Mouse (Mus musculus) adrenal gland, adult 18-20 months (tissue): ENCODE data around the gene Olfr1019. TPM values are rescaled to one million over a fixed set of nuclear protein-coding genes. Genes with fewer than 3 reads are reported as not detected.

ENCODE experiments used
- DNase-seq, 2 experiments: peaks; one replicate each; pipeline ENCODE4 v3.0.0; 2021 to 2022; ENCODE audit warnings: low spot score in 2 of 2
- long read RNA-seq, 2 experiments: library from polyadenylated mRNA; stranded (forward); transcript quantifications; one replicate each; pipeline ENCODE4 v2.0.0; 2021
- total RNA-seq, 2 experiments: library from RNA; stranded (reverse); gene quantifications; 1 replicate in 1 of 2; 2 replicates in 1 of 2; pipeline ENCODE4 v1.2.3; 2021

Gene Olfr1019
- total RNA-seq: not detected
- long read RNA-seq, experiment 1: 0 reads
- long read RNA-seq, experiment 2: 0 reads

DNA sequence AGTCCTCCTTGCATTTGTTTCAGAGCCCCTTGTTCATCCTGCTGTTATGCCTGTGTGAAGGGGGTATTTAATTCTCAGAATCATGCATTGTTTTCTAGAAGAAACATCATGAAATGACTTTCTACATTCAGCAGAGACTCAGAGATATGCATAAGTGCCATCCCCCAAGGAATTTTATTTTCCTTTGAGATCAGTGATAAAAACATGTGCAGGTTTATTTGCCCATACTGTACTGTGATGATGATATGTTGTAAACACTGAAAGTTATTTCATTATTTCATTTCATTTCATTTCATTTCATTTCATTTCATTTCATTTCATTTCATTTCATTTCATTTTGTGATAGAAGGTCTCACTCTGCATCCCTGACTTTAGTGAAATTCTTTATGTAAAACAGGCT, at the start of gene Olfr1019:
TSS of gene Olfr1019 (minus strand) at position 101 of the 400 bp plus-strand sequence.
- no peak for DNase-seq

DNA sequence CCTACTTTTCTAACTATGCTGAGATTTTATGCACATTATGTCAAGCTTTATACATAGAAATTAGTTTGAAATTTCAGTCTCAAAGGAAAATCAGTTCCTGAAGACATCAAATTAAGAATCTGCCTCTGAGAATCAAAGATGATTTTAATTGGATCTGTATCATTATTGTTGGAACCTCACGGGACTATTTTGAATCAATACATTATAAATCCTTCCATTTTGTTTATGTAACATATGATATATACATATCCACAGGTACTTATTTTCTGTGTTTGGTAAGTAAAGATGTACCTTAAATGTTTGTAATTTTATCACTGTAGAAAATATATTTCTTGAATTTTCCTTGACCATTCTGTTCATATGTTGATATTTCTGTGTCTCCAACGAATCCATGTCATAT, 40.1 kb upstream of the Olfr1019 start, which contains the start of gene Olfr1023:
TSS of gene Olfr1023 (plus strand) at position 301 of the 400 bp plus-strand sequence.
- no peak for DNase-seq

DNA sequence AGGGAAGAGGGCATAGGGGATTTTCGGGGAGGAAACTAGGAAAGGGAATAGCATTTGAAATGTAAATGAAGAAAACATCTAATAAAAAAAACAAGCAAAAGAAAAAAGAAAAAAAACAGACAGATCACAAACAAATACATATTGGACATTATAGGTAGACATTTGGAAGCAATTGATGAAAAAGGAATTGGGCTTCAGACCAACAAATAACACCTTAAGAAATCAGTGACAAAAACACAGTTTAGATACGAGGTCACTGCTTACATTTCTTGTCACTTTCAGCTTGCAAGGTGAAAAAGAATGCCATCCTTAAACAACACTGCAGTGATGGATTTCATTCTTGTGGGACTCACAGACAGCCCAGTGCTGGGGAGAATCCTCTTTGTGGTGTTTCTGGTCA, 23.0 kb upstream of the Olfr1019 start, which contains the start of gene Olfr1022:
TSS of gene Olfr1022 (plus strand) at position 301 of the 400 bp plus-strand sequence.
- DNase-seq: no peak

DNA sequence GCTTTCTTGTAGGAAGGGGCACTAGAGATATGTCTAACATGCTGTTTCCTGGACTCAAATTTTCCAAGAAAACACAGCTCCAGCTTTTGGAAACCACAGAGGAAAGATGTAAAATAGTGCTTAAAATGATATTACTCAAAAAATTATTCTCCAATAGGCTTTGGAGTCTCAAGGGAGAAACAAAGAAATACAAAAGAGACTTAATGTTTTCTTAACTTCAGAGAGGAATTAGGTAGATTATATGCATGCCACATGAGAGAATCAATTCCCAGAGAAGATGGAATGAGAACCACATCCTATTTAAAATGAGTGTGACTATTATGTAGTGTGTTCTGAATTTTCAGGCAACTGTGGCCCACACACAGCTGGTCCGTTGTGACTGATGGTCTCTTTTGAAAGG, 1.4 kb upstream of the Olfr1019 start, which contains the start of gene Olfr1020:
TSS of gene Olfr1020 (plus strand) at position 301 of the 400 bp plus-strand sequence.
- DNase-seq: no peak

- no peak for DNase-seq
Observed at GRCm38 (mm10) chr2:85818179-85818578, 27.1 kb downstream of the Olfr1019 start, which contains the start of gene Olfr1018. TSS of gene Olfr1018 (plus strand) at chr2:85818479.

GRCm38 (mm10) chr2:85804501-85804900, 40.8 kb downstream of the Olfr1019 start:
- no peak for DNase-seq

DNA sequence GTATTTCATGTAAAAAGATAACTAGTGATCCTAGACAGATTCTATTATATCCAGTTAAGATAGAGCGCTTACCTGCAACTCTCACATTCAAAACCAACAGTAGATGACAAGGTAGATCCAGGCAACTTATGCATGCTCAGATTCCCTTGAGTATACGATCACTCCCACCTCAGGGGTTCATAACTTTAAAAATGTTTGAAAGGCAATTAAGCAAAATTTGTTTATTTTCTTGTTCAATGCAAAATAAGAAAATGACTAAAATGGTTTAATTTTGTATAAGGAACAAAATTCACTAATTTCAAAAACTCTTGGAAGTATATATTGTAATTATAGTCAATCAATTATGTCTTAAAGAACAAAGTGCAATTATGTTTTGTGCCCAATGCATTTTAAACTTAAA, 42.8 kb downstream of the Olfr1019 start, which contains the start of gene Olfr1016:
TSS of gene Olfr1016 (minus strand) at position 101 of the 400 bp plus-strand sequence.
- no peak for DNase-seq

DNA sequence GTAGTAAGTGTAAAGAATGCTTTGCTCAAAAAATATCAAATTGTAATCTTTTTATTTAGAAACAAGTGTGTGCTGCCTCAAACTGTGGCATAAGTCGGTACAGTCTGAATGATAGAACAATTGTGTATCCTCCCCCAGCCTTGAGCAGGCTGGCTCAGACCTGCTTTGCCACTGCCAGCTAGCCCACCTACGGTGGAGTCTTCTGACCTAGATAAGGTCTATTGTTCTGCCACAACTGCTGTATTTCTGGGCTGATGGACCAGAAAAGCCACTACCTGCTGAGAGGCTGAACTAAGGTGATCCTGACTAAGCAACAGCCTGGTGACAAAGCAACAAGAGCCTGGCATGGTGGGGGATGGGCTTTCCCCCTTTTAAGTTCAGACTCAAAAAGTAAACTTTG, 53.0 kb downstream of the Olfr1019 start:
- no peak for DNase-seq

Other genes with a start within 250 kb of the Olfr1019 start
- not detected for gene Olfr1000, start 233.6 kb downstream of the Olfr1019 start, total RNA-seq
- not detected for gene Olfr1002, start 194.8 kb downstream of the Olfr1019 start, total RNA-seq
- gene Olfr154, start 181.0 kb downstream of the Olfr1019 start, total RNA-seq: not detected
- gene Olfr1006, start 166.7 kb downstream of the Olfr1019 start, total RNA-seq: not detected
- gene Olfr1008, start 156.1 kb downstream of the Olfr1019 start, total RNA-seq: not detected
- gene Olfr1009, start 130.1 kb downstream of the Olfr1019 start, total RNA-seq: not detected
- not detected for gene Olfr1012, start 82.7 kb downstream of the Olfr1019 start, total RNA-seq
- gene Olfr1013, start 78.4 kb downstream of the Olfr1019 start, total RNA-seq: not detected
- gene Olfr1014, start 72.8 kb downstream of the Olfr1019 start, total RNA-seq: not detected
- not detected for gene Olfr1015, start 63.5 kb downstream of the Olfr1019 start, total RNA-seq
- gene Olfr1016, start 42.9 kb downstream of the Olfr1019 start, total RNA-seq: not detected
- not detected for gene Olfr1018, start 27.0 kb downstream of the Olfr1019 start, total RNA-seq
- gene Olfr1020, start 1.5 kb upstream of the Olfr1019 start, total RNA-seq: not detected
- gene Olfr1022, start 23.1 kb upstream of the Olfr1019 start, total RNA-seq: not detected
- not detected for gene Olfr1023, start 40.2 kb upstream of the Olfr1019 start, total RNA-seq
- gene Olfr1024, start 59.6 kb upstream of the Olfr1019 start, total RNA-seq: not detected
- gene Olfr1025-ps1, start 69.7 kb upstream of the Olfr1019 start, total RNA-seq: not detected
- not detected for gene Olfr1026, start 76.1 kb upstream of the Olfr1019 start, total RNA-seq
- not detected for gene Olfr1028, start 105.0 kb upstream of the Olfr1019 start, total RNA-seq
- gene Olfr1029, start 128.4 kb upstream of the Olfr1019 start, total RNA-seq: under 1 TPM in 1 of 2 experiments, not detected in 1; 0.30 TPM
- not detected for gene Olfr1030, start 133.8 kb upstream of the Olfr1019 start, total RNA-seq
- gene Olfr1031, start 144.8 kb upstream of the Olfr1019 start, total RNA-seq: not detected
- gene Olfr1032, start 160.1 kb upstream of the Olfr1019 start, total RNA-seq: not detected
- gene Olfr1033, start 175.2 kb upstream of the Olfr1019 start, total RNA-seq: 1 to 10 TPM; 3.5 to 4.1 TPM
- under 1 TPM; 0.10 to 0.27 TPM for gene Olfr1034, start 200.4 kb upstream of the Olfr1019 start, total RNA-seq
- not detected for gene Olfr1036, start 228.5 kb upstream of the Olfr1019 start, total RNA-seq
- gene Olfr1037, start 241.9 kb upstream of the Olfr1019 start, total RNA-seq: not detected